11 mouse cellular contexts compared by ENCODE assay signal in genomic region chrX:135098101-135098500, GRCm38 (mm10).
"Had no signal": no experiment of that assay in that cellular context is flagged by ENCODE, and none has a peak within 500 bp of the region (broad histone marks: within the 10 kb centered on the region; RNA-seq: fewer than 3 reads in every experiment).

No protein-coding gene starts in this region.

- DNase-seq: kidney, postnatal 10 days; kidney, postnatal 36 days; layer of hippocampus, postnatal 36 days; left cerebral cortex, postnatal 4 days; liver, postnatal 0 days; lung, embryonic 14.5 days; lung, postnatal 36 days; retina, postnatal 1 day; right cerebral cortex, postnatal 25 days; spleen, adult 18-20 months; thymus, postnatal 36 days had no signal
